Mouse (Mus musculus) bone marrow, adult 2 months (tissue): ENCODE data around the gene Unc119b.

Source experiments
- CTCF ChIP-seq: fragments of 200-500 bp; IDR thresholded peaks from 2 replicates; pipeline ENCODE4 v1.5.1; 2011; ENCODE audit warnings: low read length, control low read depth; ENCODE audit not compliant: control insufficient read depth, insufficient read depth
- POLR2A ChIP-seq: fragments of 200-500 bp; IDR thresholded peaks from 2 replicates; pipeline ENCODE4 v1.6.1; 2011; ENCODE audit warnings: low read depth, mild to moderate bottlenecking, control low read depth, low read length, borderline replicate concordance; ENCODE audit not compliant: control insufficient read depth

- TF ChIP-seq POLR2A = no peak
- no peak for TF ChIP-seq CTCF
These were observed 8.0 kb downstream of the Unc119b start for GRCm38 (mm10) chr5:115126578-115127312.
